Mouse (Mus musculus) CH12F3 (cell line): ENCODE results near the gene Clip3.

Source experiments
- in situ Hi-C: fragments of 300-500 bp; cut with MboI; formaldehyde crosslinking; loops from 2 replicates; pipeline ENCODE4 v1.14.3; 2020; ENCODE audit warnings: low sequenced_read_pairs

Clip3 gene

GRCm38 (mm10) chr7:30324300-30324944, 32.9 kb downstream of the Clip3 start:
- in situ Hi-C loops, result no loop called here

GRCm38 (mm10) chr7:30325364-30325763, 33.8 kb downstream of the Clip3 start:
- in situ Hi-C loops, result no loop called here

GRCm38 (mm10) chr7:30326427-30326826, 34.9 kb downstream of the Clip3 start:
- in situ Hi-C loops, result no loop called here

GRCm38 (mm10) chr7:30327140-30327539, 35.6 kb downstream of the Clip3 start:
- in situ Hi-C loops, result no loop called here

GRCm38 (mm10) chr7:30328379-30328778, 36.9 kb downstream of the Clip3 start:
- in situ Hi-C loops, result no loop called here

GRCm38 (mm10) chr7:30331887-30332286, 40.4 kb downstream of the Clip3 start:
- in situ Hi-C loops, result no loop called here

GRCm38 (mm10) chr7:30332622-30333259, 41.2 kb downstream of the Clip3 start:
- in situ Hi-C loops, result no loop called here

- in situ Hi-C loops, result no loop called here
Observed at GRCm38 (mm10) chr7:30333436-30333835, 41.9 kb downstream of the Clip3 start.

- in situ Hi-C loops, result no loop called here
Observed at GRCm38 (mm10) chr7:30334563-30334962, 43.0 kb downstream of the Clip3 start.

- in situ Hi-C loops, result no loop called here
Observed at GRCm38 (mm10) chr7:30335688-30336087, 44.2 kb downstream of the Clip3 start.

GRCm38 (mm10) chr7:30336384-30336783, 44.9 kb downstream of the Clip3 start:
- in situ Hi-C loops, result no loop called here

GRCm38 (mm10) chr7:30339432-30340109, 48.0 kb downstream of the Clip3 start:
- in situ Hi-C loops, result no loop called here

GRCm38 (mm10) chr7:30346635-30347379, 55.3 kb downstream of the Clip3 start:
- in situ Hi-C loops, result no loop called here

- in situ Hi-C loops, result no loop called here
Observed at GRCm38 (mm10) chr7:30347828-30348227, 56.3 kb downstream of the Clip3 start.

- in situ Hi-C loops, result no loop called here
Observed at GRCm38 (mm10) chr7:30353279-30353822, 61.8 kb downstream of the Clip3 start.

GRCm38 (mm10) chr7:30354059-30354458, 62.5 kb downstream of the Clip3 start:
- in situ Hi-C loops, result no loop called here
